In genomic region chr4:154409237-154409721, GRCm38 (mm10) we compare ENCODE assay signal across 9 mouse cellular contexts.
DNase-seq lines count a peak whose midpoint lies in the region; ATAC-seq and TF ChIP-seq lines count a peak whose summit lies in the region.
"Had no signal": no experiment of that assay in that cellular context is flagged by ENCODE, and none has a peak within 500 bp of the region (broad histone marks: within the 10 kb centered on the region; RNA-seq: fewer than 3 reads in every experiment).

No protein-coding gene starts in this region.

- ATAC-seq in midbrain, embryonic 14.5 days (ENCODE audit: low FRiP score, low TSS enrichment): no peak
- no peak for ATAC-seq in midbrain, embryonic 11.5 days (ENCODE audit: low FRiP score)
- no peak for ATAC-seq in embryonic facial prominence, embryonic 12.5 days (ENCODE audit: insufficient number of reproducible peaks, insufficient read depth, low FRiP score, low TSS enrichment)
- ATAC-seq in forebrain, postnatal 0 days: peak; percentile 75
- ATAC-seq: Patski had no signal

- no peak for TF ChIP-seq EP300 in heart, adult 2 months (IDR thresholded peaks at IDR 0.05; ENCODE audit: insufficient read depth, low read depth, low read length)

- H3K27ac ChIP-seq in midbrain, embryonic 14.5 days (replicated peaks; ENCODE audit: low read depth, low read length): no peak overlapping the region
- no peak overlapping the region for H3K27ac ChIP-seq in midbrain, embryonic 11.5 days (ENCODE audit: low read depth, low read length)
- H3K27ac ChIP-seq in embryonic facial prominence, embryonic 12.5 days: no peak overlapping the region
- no peak overlapping the region for H3K27ac ChIP-seq in forebrain, postnatal 0 days (ENCODE audit: low read depth, low read length)
- peak overlapping the region; percentile 77 for H3K27ac ChIP-seq in small intestine, adult 2 months (ENCODE audit: insufficient read depth, low read depth, low read length)
- H3K27ac ChIP-seq in heart, adult 2 months: no peak overlapping the region
- H3K27ac ChIP-seq: liver, embryonic 13.5 days had no signal

- TF ChIP-seq POLR2A in small intestine, adult 2 months (IDR thresholded peaks at IDR 0.05; ENCODE audit: low read depth, low read length): no peak
- TF ChIP-seq POLR2A in heart, adult 2 months (IDR thresholded peaks at IDR 0.05; ENCODE audit: insufficient read depth, low read depth, low read length): no peak

- no peaks in the 10 kb centered on the region for H3K27me3 ChIP-seq in midbrain, embryonic 14.5 days (ENCODE audit: control insufficient read depth, insufficient read depth, low read length)
- peaks cover 4% of the 10 kb centered on the region for H3K27me3 ChIP-seq in midbrain, embryonic 11.5 days (ENCODE audit: control insufficient read depth, insufficient read depth, low read length)
- 0 out of 2 replicates have a peak, but pooled peaks cover 11% of the 10 kb centered on the region for H3K27me3 ChIP-seq in embryonic facial prominence, embryonic 12.5 days
- no peaks in the 10 kb centered on the region for H3K27me3 ChIP-seq in forebrain, postnatal 0 days (ENCODE audit: insufficient read depth, low read length)
- H3K27me3 ChIP-seq in small intestine, adult 2 months (ENCODE audit: control insufficient read depth, insufficient read depth, low read length): no peaks in the 10 kb centered on the region
- no peaks in the 10 kb centered on the region for H3K27me3 ChIP-seq in heart, adult 2 months (ENCODE audit: control insufficient read depth, insufficient read depth, low read length)
- H3K27me3 ChIP-seq: liver, embryonic 13.5 days had no signal

- no peak overlapping the region for H3K4me2 ChIP-seq in midbrain, embryonic 14.5 days (ENCODE audit: low read length)
- no peak overlapping the region for H3K4me2 ChIP-seq in midbrain, embryonic 11.5 days
- H3K4me2 ChIP-seq in embryonic facial prominence, embryonic 12.5 days (replicated peaks): peak overlapping the region; percentile 4; the same call in 1 of the 2 replicates
- peak overlapping the region; percentile 38 for H3K4me2 ChIP-seq in forebrain, postnatal 0 days (ENCODE audit: low read depth)
- H3K4me2 ChIP-seq: liver, embryonic 13.5 days had no signal

- 51% methylated on average over 19 of the region's 19 CpGs for WGBS in midbrain, embryonic 14.5 days
- 60% methylated on average over 19 of the region's 19 CpGs for WGBS in midbrain, embryonic 11.5 days
- WGBS in embryonic facial prominence, embryonic 12.5 days: 19% methylated on average over 19 of the region's 19 CpGs
- 14% methylated on average over 19 of the region's 19 CpGs for WGBS in forebrain, postnatal 0 days
- 24% methylated on average over 19 of the region's 19 CpGs for WGBS in small intestine, adult 2 months
- 64% methylated on average over 19 of the region's 19 CpGs for WGBS in heart, adult 2 months

- H3K9ac ChIP-seq in midbrain, embryonic 14.5 days (replicated peaks; ENCODE audit: low read length): no peak overlapping the region
- no peak overlapping the region for H3K9ac ChIP-seq in midbrain, embryonic 11.5 days (ENCODE audit: low read length)
- H3K9ac ChIP-seq in embryonic facial prominence, embryonic 12.5 days: no peak overlapping the region
- no peak overlapping the region for H3K9ac ChIP-seq in forebrain, postnatal 0 days
- no peak overlapping the region for H3K9ac ChIP-seq in heart, adult 2 months (ENCODE audit: low read depth, low read length)
- H3K9ac ChIP-seq: liver, embryonic 13.5 days had no signal

- no peaks in the 10 kb centered on the region for H3K79me2 ChIP-seq in heart, adult 2 months (replicated peaks; ENCODE audit: control insufficient read depth, insufficient read depth, low read length)

- intact Hi-C loops in heart, adult 2 months (cut with DNase I): no loop called here

- no peak overlapping the region for H3K4me3 ChIP-seq in midbrain, embryonic 14.5 days (replicated peaks; ENCODE audit: low read depth, low read length)
- no peak overlapping the region for H3K4me3 ChIP-seq in midbrain, embryonic 11.5 days (ENCODE audit: low read depth, low read length)
- no peak overlapping the region for H3K4me3 ChIP-seq in embryonic facial prominence, embryonic 12.5 days
- peak overlapping the region; percentile 13; the same call in 1 of the 2 replicates for H3K4me3 ChIP-seq in forebrain, postnatal 0 days (ENCODE audit: low read depth, low read length)
- peak overlapping the region; percentile 50 for H3K4me3 ChIP-seq in small intestine, adult 2 months (ENCODE audit: low read depth, low read length)
- no peak overlapping the region for H3K4me3 ChIP-seq in heart, adult 2 months
- H3K4me3 ChIP-seq: liver, embryonic 13.5 days had no signal

- H3K36me3 ChIP-seq in midbrain, embryonic 14.5 days (ENCODE audit: control insufficient read depth, insufficient read depth, low read length): no peaks in the 10 kb centered on the region
- no peaks in the 10 kb centered on the region for H3K36me3 ChIP-seq in midbrain, embryonic 11.5 days (ENCODE audit: control insufficient read depth, insufficient read depth, low read length)
- H3K36me3 ChIP-seq in embryonic facial prominence, embryonic 12.5 days: no peaks in the 10 kb centered on the region
- no peaks in the 10 kb centered on the region for H3K36me3 ChIP-seq in forebrain, postnatal 0 days (ENCODE audit: insufficient read depth)
- no peaks in the 10 kb centered on the region for H3K36me3 ChIP-seq in small intestine, adult 2 months (ENCODE audit: control insufficient read depth, insufficient read depth, low read length)
- no peaks in the 10 kb centered on the region for H3K36me3 ChIP-seq in heart, adult 2 months (ENCODE audit: control insufficient read depth, insufficient read depth, low read length)
- H3K36me3 ChIP-seq: liver, embryonic 13.5 days had no signal

- no peaks in the 10 kb centered on the region for H3K9me3 ChIP-seq in midbrain, embryonic 14.5 days (ENCODE audit: control insufficient read depth, low read length)
- H3K9me3 ChIP-seq in midbrain, embryonic 11.5 days (ENCODE audit: control insufficient read depth, low read length): no peaks in the 10 kb centered on the region
- H3K9me3 ChIP-seq in embryonic facial prominence, embryonic 12.5 days: no peaks in the 10 kb centered on the region
- H3K9me3 ChIP-seq in forebrain, postnatal 0 days (ENCODE audit: low read length): no peaks in the 10 kb centered on the region
- H3K9me3 ChIP-seq: liver, embryonic 13.5 days had no signal

- 0 out of 2 replicates have a peak, but pooled peaks cover 3% of the 10 kb centered on the region for H3K4me1 ChIP-seq in midbrain, embryonic 14.5 days (ENCODE audit: control insufficient read depth, insufficient read depth, low read length)
- H3K4me1 ChIP-seq in midbrain, embryonic 11.5 days (ENCODE audit: control insufficient read depth, insufficient read depth, low read length): peaks cover 8% of the 10 kb centered on the region; the same call in 1 of the 2 replicates
- H3K4me1 ChIP-seq in embryonic facial prominence, embryonic 12.5 days: peaks cover 62% of the 10 kb centered on the region
- no peaks in the 10 kb centered on the region for H3K4me1 ChIP-seq in forebrain, postnatal 0 days (ENCODE audit: insufficient read depth)
- H3K4me1 ChIP-seq in small intestine, adult 2 months (ENCODE audit: control insufficient read depth, insufficient read depth, insufficient read length, low read length): peaks cover 23% of the 10 kb centered on the region
- no peaks in the 10 kb centered on the region for H3K4me1 ChIP-seq in heart, adult 2 months (ENCODE audit: control insufficient read depth, insufficient read depth, low read length)

- TF ChIP-seq CTCF in forebrain, postnatal 0 days (IDR thresholded peaks at IDR 0.05; ENCODE audit: low read depth): no peak
- TF ChIP-seq CTCF in small intestine, adult 2 months (IDR thresholded peaks at IDR 0.05; ENCODE audit: extremely low read depth, insufficient read length, insufficient replicate concordance, low read depth, low read length): no peak
- no peak for TF ChIP-seq CTCF in heart, adult 2 months (IDR thresholded peaks at IDR 0.05)

- peak; percentile 56 for DNase-seq in midbrain, embryonic 14.5 days
- no peak for DNase-seq in midbrain, embryonic 11.5 days (ENCODE audit: low spot score, missing footprints)
- DNase-seq in forebrain, postnatal 0 days: peak; percentile 62
- no peak for DNase-seq in heart, adult 2 months
- DNase-seq in urinary bladder, postnatal 4 days (ENCODE audit: low spot score in 2 of 2): no peak
- DNase-seq: liver, embryonic 13.5 days had no signal

Comparison
In these comparisons a context has a peak if more than half of its experiments do, and no peak if none do; other contexts are left out.
1. DNase-seq: peak in midbrain, embryonic 14.5 days (single experiment) and forebrain, postnatal 0 days (single experiment); none in midbrain, embryonic 11.5 days (single experiment), heart, adult 2 months (0 of 2) and urinary bladder, postnatal 4 days (0 of 2).
2. H3K4me2 ChIP-seq: peak in embryonic facial prominence, embryonic 12.5 days (single experiment) and forebrain, postnatal 0 days (single experiment); none in midbrain, embryonic 14.5 days (single experiment) and midbrain, embryonic 11.5 days (single experiment).
3. H3K4me3 ChIP-seq: peak in forebrain, postnatal 0 days (single experiment) and small intestine, adult 2 months (single experiment); none in midbrain, embryonic 14.5 days (single experiment), midbrain, embryonic 11.5 days (single experiment), embryonic facial prominence, embryonic 12.5 days (single experiment) and heart, adult 2 months (single experiment).